Mouse (Mus musculus): ENCODE data around the gene Plod3. TPM values are rescaled to one million over a fixed set of nuclear protein-coding genes. Genes with fewer than 3 reads are reported as not detected.

Gene Plod3
- polyA plus RNA-seq, 1 experiment, result 124 TPM

DNA sequence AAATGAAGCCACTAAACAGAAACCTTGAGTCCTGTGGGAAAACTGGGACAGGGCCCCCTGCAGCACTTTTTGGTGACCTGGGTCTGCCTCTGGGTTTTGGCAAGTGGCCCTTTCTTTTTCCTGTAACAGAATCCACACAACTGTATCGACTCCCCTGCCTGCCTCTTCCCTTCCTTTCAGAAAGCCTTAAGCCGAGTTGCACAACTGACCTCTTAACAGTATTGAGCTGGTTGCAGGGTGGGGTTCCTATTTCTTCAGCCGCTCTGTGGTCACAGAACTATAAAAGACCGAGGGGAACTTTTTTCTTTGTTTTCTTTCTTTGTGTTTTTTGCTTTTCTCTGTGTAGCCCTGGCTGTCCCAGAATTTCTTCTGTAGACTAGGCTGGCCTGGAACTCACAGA lies 9.1 kb upstream of the Plod3 start:
- Histone ChIP-seq H3K79me2 (ENCODE audit: control insufficient read depth, insufficient read depth) (no peaks in the 10 kb centered on the region), H3K4me2 (ENCODE audit: low read depth) (no peak overlapping the region), H3K36me3 (ENCODE audit: control insufficient read depth, insufficient read depth) (peaks cover 7% of the 10 kb centered on the region), H3ac (ENCODE audit: control insufficient read depth, insufficient read length) (no peak overlapping the region), H3K4me3 (no peak overlapping the region), H3K27me3 (ENCODE audit: control insufficient read depth, insufficient read depth, insufficient read length) (no peaks in the 10 kb centered on the region)
- TF ChIP-seq USF1 (IDR thresholded peaks at IDR 0.05; ENCODE audit: low read depth) (no peak), REST (IDR thresholded peaks at IDR 0.05; ENCODE audit: insufficient read depth, insufficient read length) (no peak), MAX (IDR thresholded peaks at IDR 0.05; ENCODE audit: low read depth) (no peak), SRF (IDR thresholded peaks at IDR 0.05; ENCODE audit: control insufficient read depth, insufficient read length, low read depth) (no peak), E2F4 (IDR thresholded peaks at IDR 0.05; ENCODE audit: insufficient read depth) (no peak), MYOG (IDR thresholded peaks at IDR 0.05; ENCODE audit: control insufficient read depth in 1 of 3, insufficient read depth in 1 of 3, insufficient read length in 2 of 3, low read depth in 2 of 3) (no peak), TCF3 (IDR thresholded peaks at IDR 0.05; ENCODE audit: insufficient read length, low read depth) (no peak), POLR2AphosphoS2 (IDR thresholded peaks at IDR 0.05; ENCODE audit: insufficient read length, low read depth) (no peak), MYOD1 (IDR thresholded peaks at IDR 0.05; ENCODE audit: control insufficient read depth in 1 of 3, insufficient read length in 2 of 3, low read depth in 2 of 3) (no peak)

DNA sequence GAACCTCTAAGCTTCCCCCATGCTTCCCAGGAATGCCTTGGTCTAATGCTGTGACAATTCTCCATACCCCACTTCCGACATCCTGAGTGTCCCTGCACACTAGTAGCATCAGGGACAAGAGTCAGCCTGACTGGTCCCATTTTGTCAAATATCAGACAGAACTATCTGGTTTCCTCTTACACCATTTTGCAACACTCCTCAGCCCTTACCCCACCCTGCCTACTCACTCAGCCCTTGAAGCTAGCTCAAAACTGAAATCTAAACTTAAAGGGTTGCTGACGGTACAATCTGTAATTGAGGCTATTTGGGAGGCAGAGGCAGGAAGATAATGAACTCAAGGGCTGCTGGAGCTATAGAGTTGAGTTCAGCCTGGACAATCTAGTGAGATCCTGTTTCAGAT lies 7.1 kb upstream of the Plod3 start:
- Histone ChIP-seq H3K79me2 (ENCODE audit: control insufficient read depth, insufficient read depth) (no peaks in the 10 kb centered on the region), H3K27me3 (ENCODE audit: control insufficient read depth, insufficient read depth, insufficient read length) (no peaks in the 10 kb centered on the region), H3K4me2 (ENCODE audit: low read depth) (no peak overlapping the region), H3ac (ENCODE audit: control insufficient read depth, insufficient read length) (no peak overlapping the region), H3K36me3 (ENCODE audit: control insufficient read depth, insufficient read depth) (peaks cover 7% of the 10 kb centered on the region), H3K4me3 (no peak overlapping the region)
- TF ChIP-seq MYOG (IDR thresholded peaks at IDR 0.05; ENCODE audit: control insufficient read depth in 1 of 3, insufficient read depth in 1 of 3, insufficient read length in 2 of 3, low read depth in 2 of 3) (no peak), MAX (IDR thresholded peaks at IDR 0.05; ENCODE audit: low read depth) (no peak), E2F4 (IDR thresholded peaks at IDR 0.05; ENCODE audit: insufficient read depth) (no peak), POLR2AphosphoS2 (IDR thresholded peaks at IDR 0.05; ENCODE audit: insufficient read length, low read depth) (no peak), MYOD1 (IDR thresholded peaks at IDR 0.05; ENCODE audit: control insufficient read depth in 1 of 3, insufficient read length in 2 of 3, low read depth in 2 of 3) (no peak), SRF (IDR thresholded peaks at IDR 0.05; ENCODE audit: control insufficient read depth, insufficient read length, low read depth) (no peak), POLR2A (IDR thresholded peaks at IDR 0.05; ENCODE audit: insufficient read length, low read depth) (no peak), USF1 (IDR thresholded peaks at IDR 0.05; ENCODE audit: low read depth) (no peak), REST (IDR thresholded peaks at IDR 0.05; ENCODE audit: insufficient read depth, insufficient read length) (no peak), TCF12 (IDR thresholded peaks at IDR 0.05; ENCODE audit: insufficient read depth, poor library complexity, severe bottlenecking) (no peak), TCF3 (IDR thresholded peaks at IDR 0.05; ENCODE audit: insufficient read length, low read depth) (no peak), CEBPB (IDR thresholded peaks at IDR 0.05; ENCODE audit: insufficient read depth, poor library complexity, severe bottlenecking) (no peak)

DNA sequence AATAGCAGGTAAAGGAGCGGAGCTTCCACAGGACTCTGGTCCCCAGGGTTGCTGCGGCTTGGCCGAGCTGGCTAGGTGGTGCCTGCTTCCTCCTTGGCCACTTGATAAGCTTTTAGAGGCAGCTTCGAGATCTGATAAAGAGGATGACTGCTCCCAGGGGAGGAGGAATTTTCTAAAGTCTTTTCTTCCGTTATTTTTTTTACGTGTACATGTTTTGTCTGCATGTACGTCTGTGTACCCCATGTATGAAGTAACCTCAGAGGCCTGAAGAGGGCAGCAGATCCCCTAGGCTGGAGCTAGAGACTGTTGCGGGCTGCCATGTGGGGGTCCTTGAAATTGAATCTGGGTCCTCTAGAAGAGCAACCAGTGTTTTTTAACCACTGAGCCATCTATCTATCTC lies 5.8 kb upstream of the Plod3 start:
- no peak for TF ChIP-seq CEBPB (IDR thresholded peaks at IDR 0.05; ENCODE audit: insufficient read depth, poor library complexity, severe bottlenecking)
- TF ChIP-seq POLR2AphosphoS2 (IDR thresholded peaks at IDR 0.05; ENCODE audit: insufficient read length, low read depth), result no peak
- no peak for TF ChIP-seq USF1 (IDR thresholded peaks at IDR 0.05; ENCODE audit: low read depth)
- TF ChIP-seq TCF12 (IDR thresholded peaks at IDR 0.05; ENCODE audit: insufficient read depth, poor library complexity, severe bottlenecking), result no peak
- no peak for TF ChIP-seq MYOG (IDR thresholded peaks at IDR 0.05; ENCODE audit: control insufficient read depth in 1 of 3, insufficient read depth in 1 of 3, insufficient read length in 2 of 3, low read depth in 2 of 3)
- no peak for TF ChIP-seq TCF3 (IDR thresholded peaks at IDR 0.05; ENCODE audit: insufficient read length, low read depth)
- TF ChIP-seq REST (IDR thresholded peaks at IDR 0.05; ENCODE audit: insufficient read depth, insufficient read length), result no peak
- TF ChIP-seq MYOD1 (IDR thresholded peaks at IDR 0.05; ENCODE audit: control insufficient read depth in 1 of 3, insufficient read length in 2 of 3, low read depth in 2 of 3), result no peak
- TF ChIP-seq E2F4 (IDR thresholded peaks at IDR 0.05; ENCODE audit: insufficient read depth), result no peak
- no peaks in the 10 kb centered on the region for H3K79me2 ChIP-seq (ENCODE audit: control insufficient read depth, insufficient read depth)
- no peak overlapping the region for H3K4me2 ChIP-seq (ENCODE audit: low read depth)
- no peak overlapping the region for H3K4me3 ChIP-seq
- H3K36me3 ChIP-seq (ENCODE audit: control insufficient read depth, insufficient read depth), result peaks cover 7% of the 10 kb centered on the region
- no peak overlapping the region for H3ac ChIP-seq (ENCODE audit: control insufficient read depth, insufficient read length)
- H3K27me3 ChIP-seq (ENCODE audit: control insufficient read depth, insufficient read depth, insufficient read length), result no peaks in the 10 kb centered on the region

DNA sequence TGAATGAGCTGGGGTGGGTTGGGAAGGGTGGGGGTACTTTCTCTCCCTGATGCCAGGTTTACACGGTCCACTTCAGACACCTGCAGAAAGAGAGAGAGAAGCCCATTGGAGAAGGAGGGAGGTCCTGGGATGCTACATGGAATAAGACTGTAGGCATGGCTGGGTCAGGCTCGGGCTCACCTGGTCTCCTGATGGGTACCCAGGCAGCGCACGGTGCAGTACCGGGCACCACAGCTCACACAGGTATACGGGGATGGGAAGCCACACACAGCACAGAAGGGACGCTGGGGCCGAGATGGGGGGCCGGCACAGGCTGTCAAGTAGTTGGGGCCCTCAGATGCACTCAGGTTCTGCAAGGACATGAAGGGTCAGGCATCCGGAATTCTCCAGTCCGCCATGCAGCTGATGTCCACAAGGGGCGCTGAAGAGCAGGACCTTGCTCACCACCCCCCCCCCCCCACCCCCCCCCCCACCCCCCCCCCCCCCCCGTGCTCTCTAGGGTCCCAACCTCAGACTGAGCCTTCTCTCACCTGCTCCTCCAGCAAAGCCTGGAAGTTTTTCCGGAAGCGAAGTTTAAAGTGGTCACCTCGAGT lies 4.4 kb upstream of the Plod3 start:
- TF ChIP-seq REST (IDR thresholded peaks at IDR 0.05; ENCODE audit: insufficient read depth, insufficient read length) (no peak), SRF (IDR thresholded peaks at IDR 0.05; ENCODE audit: control insufficient read depth, insufficient read length, low read depth) (no peak), TCF3 (IDR thresholded peaks at IDR 0.05; ENCODE audit: insufficient read length, low read depth) (no peak), MYOG (IDR thresholded peaks at IDR 0.05; ENCODE audit: control insufficient read depth in 1 of 3, insufficient read depth in 1 of 3, insufficient read length in 2 of 3, low read depth in 2 of 3) (no peak), E2F4 (IDR thresholded peaks at IDR 0.05; ENCODE audit: insufficient read depth) (no peak), USF1 (IDR thresholded peaks at IDR 0.05; ENCODE audit: low read depth) (no peak), CEBPB (IDR thresholded peaks at IDR 0.05; ENCODE audit: insufficient read depth, poor library complexity, severe bottlenecking) (no peak), MAX (IDR thresholded peaks at IDR 0.05; ENCODE audit: low read depth) (no peak), POLR2AphosphoS2 (IDR thresholded peaks at IDR 0.05; ENCODE audit: insufficient read length, low read depth) (no peak), MYOD1 (IDR thresholded peaks at IDR 0.05; ENCODE audit: control insufficient read depth in 1 of 3, insufficient read length in 2 of 3, low read depth in 2 of 3) (no peak), POLR2A (IDR thresholded peaks at IDR 0.05; ENCODE audit: insufficient read length, low read depth) (no peak), TCF12 (IDR thresholded peaks at IDR 0.05; ENCODE audit: insufficient read depth, poor library complexity, severe bottlenecking) (no peak)
- H3K79me2 ChIP-seq (ENCODE audit: control insufficient read depth, insufficient read depth), result no peaks in the 10 kb centered on the region
- H3K36me3 ChIP-seq (ENCODE audit: control insufficient read depth, insufficient read depth), result peaks cover 7% of the 10 kb centered on the region

More for the DNA sequence above, 4.4 kb upstream of the Plod3 start:
- H3K4me3 ChIP-seq, result no peak overlapping the region
- no peak overlapping the region for H3K4me2 ChIP-seq (ENCODE audit: low read depth)
- no peaks in the 10 kb centered on the region for H3K27me3 ChIP-seq (ENCODE audit: control insufficient read depth, insufficient read depth, insufficient read length)
- no peak overlapping the region for H3ac ChIP-seq (ENCODE audit: control insufficient read depth, insufficient read length)

All from myocyte (in vitro differentiated cells).